Mouse (Mus musculus) gastrocnemius, adult 8-10 months (tissue): ENCODE measurements around the gene Fam186a. TPM values are rescaled to one million over a fixed set of nuclear protein-coding genes. Genes with fewer than 3 reads are reported as not detected.
"Not testable (repeated sequence)": the region's sequence is repeated elsewhere in the genome, so short reads cannot be mapped to it uniquely, and the experiment has no call there.

Experiments used
- DNase-seq, 2 experiments: peaks; one replicate each; pipeline ENCODE4 v3.0.0; 2022; ENCODE audit warnings: low spot score in 2 of 2
- total RNA-seq, 4 experiments: library from RNA; stranded (reverse); gene quantifications; 2 replicates each; pipeline ENCODE4 v1.2.4; 2022

Fam186a gene
- under 1 TPM in 2 of 4 experiments, not detected in 2; 0.03 to 0.07 TPM for total RNA-seq

DNA sequence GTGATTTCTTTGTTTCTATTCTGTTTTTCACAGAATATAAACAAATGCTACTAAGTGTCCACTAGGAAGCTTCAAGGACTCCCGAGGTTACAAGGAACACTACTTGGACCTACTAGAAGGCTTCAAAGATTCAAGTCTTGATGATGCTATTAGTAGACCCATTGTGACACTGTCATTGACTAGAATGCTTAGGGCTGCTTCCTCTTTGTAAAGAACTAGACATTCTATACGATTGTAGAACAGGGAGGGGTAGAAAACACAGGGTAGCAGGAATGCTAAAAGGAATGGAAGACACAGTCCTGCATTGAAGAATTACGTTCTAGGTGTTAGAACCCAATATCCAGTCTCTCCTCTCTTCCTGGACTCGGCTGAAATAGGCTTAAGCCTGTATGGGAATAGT is at the start of gene Fam186a:
Gene Fam186a, minus strand, starts transcription at position 101 of the 400 bp plus-strand sequence.
- DNase-seq, result no peak

DNA sequence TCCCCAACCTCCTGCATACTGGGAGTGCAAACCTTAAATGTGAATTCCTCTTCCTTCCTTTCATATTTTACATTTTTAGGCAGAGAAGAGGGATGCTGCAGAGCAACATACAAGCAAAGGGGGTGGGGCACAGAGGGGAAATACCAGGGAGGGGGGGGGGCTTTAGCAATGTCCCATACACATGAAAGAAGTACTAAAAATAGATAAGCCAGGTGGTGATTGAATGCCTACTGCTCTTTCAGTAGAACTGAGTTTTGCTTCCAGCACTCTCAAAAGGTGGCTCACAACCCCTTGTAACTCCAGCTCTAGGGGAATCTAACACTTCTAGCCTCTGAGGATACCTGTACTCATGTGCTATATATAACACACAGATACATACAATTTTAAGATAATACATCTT is 39.3 kb upstream of the Fam186a start:
- DNase-seq, result no peak

DNA sequence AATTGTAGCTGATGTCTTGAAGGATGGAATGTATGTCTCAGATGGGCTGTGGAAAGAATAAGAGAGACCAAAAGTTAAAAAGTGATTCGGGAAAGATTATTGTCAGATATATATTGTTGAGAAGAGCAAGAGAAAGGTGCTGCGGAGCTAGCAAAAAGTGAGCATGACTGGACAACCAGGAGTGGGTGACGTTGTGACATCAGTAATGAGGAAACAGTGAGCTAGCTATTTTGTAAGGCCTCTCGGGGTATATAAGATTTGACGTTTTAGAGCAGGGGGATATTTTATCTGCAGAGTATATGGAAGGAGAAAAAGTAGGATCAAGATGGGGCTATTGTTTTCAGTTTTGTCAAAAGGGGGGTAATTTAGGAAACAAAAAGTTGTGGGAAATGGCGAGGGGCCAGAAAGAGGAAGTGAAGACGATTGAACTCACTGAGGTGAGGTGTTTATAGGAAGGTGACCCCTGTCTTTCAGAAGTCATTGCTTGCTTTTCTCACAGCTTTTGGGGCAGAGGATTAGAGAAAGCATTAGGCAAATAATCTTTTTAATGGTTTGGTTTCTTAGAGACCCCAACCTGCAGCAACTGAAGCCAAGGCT is 37.9 kb upstream of the Fam186a start:
- DNase-seq, result no peak

DNA sequence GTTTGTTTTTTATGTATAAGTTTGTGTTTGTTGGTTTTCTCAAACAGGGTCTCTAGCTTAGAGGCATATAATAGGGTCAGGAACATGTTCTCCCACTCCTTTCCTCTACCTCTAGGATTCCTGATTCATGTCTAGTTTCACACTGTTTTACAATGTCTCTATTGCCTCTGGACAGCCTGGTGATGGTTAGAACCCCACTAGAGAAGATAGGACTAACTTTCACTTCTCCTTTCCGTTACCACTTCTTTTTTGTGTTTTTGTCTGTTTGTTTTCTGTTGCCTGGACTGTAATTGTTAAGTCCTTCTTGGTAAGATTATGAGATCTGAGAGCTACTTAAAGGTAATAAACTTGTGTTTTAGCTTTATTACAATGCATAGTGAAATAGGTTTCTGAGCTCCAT is 32.5 kb upstream of the Fam186a start:
- DNase-seq, result no peak

DNA sequence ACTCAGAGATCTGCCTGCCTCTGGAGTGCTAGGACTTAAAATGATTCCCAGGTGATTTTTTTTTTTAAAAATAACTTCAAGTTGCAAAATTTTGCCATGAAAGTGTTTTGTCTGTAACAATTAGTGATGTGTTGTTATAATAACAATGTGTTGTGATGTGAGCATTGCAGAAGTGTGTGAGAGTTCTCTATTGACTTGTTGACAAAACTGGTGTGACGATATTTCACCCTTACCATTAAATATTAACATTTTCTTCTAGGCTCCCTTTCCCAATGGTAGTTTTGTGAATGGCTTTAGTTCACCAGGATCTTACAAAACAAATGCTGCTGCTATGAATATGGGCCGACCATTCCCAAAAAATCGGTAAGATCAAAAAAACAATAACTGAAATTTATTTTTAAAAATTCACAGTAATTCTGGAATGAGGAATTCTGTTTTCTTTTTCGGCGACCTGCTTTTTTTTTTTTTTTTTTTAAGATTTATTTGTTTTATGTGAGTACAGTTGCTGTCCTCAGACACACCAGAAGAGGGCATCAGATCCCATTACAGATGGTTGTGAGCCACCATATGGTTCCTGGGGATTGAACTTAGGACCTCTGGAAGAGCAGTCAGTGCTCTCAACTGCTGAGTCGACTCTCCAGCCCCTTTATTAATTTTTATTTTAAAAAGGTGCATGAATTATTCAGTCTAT is 30.4 kb upstream of the Fam186a start:
- DNase-seq, result no peak

DNA sequence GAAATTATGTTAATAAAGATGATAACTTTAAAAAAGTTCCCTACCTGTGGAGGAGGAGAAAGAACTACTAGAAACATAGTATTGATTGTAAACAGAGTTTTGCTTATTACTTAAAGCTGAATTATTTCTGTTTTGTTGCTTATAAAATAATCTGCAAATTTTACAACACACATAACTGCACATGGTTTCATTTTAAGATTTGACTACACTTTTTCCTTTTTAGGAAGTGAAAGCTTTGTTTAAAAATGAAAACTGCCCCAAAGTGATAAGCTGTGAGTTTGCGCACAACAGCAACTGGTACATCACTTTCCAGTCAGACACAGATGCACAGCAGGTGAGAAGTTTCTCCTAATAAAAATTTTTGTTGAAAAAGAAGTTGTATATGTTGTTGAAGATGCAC is 26.2 kb upstream of the Fam186a start:
- DNase-seq, result no peak

DNA sequence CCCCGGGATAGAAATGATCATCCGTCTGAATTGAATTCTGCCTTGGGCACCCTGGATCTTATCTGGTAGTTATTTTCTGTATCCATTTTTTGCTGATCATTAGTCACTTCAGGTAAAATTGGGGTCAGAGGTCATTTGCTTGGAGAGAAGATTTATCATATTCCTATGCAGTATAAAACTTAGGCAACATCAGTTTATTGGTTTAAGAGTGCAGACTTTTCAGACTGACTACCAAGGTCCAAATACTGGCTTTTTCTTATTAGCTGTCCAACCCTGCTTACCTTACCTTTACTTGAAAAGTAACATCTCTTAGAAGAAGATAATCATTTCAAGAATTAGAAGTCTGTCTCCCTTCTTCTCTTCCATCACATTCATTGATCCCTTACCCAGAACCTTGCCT is 12.9 kb upstream of the Fam186a start:
- DNase-seq, result no peak

DNA sequence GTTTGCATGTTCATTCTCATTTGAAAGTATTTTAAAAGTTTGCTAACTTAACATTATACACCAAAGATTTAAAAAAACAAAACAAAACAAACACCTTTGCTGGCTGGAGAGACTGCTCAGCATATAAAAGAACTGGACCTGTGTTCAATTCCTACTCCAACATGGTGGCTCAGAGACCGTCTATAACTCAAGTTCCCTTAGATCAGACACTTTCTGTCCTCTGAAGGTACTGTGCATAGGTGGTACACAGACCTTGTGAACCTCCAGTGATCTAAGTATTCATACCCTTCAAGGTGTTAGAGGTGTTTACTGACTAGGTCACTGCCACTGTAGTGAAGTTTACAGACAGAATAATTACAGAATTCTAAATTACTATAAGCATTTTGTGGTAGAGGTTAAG is 12.4 kb upstream of the Fam186a start:
- DNase-seq, result no peak

DNA sequence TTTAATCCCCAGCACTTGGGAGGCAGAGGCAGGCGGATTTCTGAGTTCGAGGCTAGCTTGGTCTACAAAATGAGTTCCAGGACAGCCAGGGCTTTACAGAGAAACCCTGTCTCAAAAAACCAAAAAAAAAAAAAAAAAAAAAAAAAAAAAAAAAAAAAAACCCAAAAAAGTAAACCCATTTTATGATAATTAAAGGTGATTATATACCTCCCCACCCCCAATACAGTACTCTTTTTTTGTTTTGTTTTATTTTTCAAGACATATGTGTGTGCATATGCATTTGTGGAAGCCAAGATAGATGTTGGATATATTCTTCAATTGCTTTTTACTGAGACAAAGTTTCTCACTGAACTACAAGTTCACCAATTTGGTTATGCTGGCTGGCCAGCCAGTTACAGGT is 9.3 kb upstream of the Fam186a start:
- not testable (repeated sequence) for DNase-seq

DNA sequence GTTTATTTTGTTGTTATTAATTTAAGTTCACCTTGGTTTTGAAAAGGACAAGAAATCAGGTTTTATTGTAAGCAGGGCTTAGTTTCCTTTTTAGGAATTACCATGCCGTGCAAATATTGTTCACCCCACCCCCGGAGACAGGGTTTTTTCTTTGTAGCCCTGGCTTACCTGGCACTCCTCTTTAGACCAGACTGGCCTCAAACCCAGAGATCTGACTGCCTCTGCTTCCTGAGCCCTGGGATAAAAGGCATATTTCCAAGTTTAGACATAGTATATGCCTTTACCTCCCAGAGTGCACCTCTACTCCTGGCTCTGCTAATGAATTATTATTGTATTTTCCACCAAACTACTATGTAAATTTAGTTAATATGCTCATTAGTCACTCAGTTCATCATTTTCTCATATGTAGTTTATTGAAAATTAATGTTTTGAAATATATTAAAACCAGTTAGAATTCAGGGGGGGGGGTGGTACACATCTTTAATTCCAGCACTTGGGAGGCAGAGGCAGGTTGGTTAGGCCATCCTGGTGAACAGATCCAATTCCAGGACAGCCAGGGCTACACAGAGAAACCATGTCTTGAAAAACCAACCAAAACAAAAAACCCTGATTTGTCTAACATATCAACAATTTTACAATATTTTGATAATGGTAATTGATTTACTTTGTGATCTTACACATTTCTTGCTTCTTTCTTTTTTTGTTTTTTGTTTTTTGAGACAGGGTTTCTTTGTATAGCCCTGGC is 7.8 kb upstream of the Fam186a start:
- no peak for DNase-seq

DNA sequence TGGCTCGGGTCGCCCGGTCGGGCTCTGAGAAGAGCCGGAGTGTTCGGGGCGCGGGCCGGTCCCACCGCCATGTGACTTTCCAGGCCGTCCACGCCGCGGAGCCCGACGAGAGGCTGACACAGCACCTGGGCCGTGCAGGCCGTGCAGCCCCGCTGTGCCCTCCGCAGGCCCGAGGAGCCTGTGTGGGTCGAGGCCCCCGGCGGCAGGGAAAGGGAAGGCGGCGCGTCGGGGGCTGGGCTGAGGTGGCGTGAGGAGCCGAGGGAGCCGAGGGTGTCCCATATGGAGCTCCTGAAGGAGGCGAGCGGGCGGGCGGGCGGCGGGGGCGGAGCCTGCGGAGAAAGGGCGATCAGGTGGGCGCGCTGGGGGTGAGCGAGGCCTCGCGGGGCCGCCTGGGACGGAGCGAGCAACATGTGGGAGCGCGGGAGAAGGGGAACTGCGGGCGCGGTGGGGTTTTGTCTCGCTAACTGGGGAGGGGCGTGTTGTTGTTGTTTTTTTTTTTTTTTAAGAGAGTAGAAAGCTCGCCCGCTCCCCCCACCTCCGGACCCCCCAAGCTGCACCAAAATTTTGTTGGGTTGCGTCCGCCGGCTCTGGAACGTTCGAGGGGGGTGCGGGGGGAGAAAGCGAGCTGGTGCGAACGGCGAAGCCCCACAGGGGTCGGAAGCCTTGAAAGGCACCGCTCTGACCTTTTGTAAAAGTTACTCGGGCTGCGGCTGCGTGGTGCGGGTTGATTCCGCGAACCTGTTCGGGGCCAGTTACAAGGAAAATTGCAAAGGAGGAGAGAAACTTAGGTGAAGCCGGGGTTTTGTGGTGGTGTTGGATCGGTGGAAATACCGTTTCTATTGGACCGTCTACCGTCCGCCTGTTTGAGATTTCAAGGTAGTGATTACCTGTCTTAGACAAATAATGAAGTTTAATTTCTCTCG is 6.4 kb upstream of the Fam186a start:
- peak in 1 of 2 experiments; percentile 7 for DNase-seq

DNA sequence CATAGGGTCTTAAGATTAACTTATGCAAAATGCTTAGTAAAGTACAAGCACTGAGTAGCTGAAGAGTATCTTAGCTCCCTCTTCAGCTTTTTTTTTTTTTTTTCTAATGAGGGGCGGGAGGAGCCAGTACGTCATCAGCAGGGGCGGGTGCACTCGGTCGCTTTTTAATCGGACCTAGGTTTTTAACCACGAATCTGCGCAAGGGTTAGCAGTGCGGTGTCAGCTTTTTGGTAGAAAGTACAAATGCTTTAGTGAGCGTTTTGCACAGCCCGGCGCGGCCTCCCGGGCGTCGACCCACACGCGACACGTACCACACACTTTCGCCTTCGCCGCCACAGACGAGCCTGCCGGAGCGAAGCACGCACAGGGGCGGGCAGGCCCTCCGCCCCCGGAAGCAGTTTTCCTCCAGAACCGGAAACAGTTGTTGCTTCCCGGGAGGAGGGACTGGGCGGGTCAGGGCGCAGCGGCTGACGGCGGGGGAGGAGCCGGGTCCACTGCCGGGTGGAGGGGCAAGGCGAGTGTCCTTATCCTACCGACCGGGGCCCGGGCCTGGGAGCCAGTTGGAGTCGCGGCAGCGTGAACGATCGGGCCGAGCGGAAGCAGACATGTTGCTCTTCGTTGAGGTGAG is 5.6 kb upstream of the Fam186a start:
- DNase-seq, result peak; percentile 94

DNA sequence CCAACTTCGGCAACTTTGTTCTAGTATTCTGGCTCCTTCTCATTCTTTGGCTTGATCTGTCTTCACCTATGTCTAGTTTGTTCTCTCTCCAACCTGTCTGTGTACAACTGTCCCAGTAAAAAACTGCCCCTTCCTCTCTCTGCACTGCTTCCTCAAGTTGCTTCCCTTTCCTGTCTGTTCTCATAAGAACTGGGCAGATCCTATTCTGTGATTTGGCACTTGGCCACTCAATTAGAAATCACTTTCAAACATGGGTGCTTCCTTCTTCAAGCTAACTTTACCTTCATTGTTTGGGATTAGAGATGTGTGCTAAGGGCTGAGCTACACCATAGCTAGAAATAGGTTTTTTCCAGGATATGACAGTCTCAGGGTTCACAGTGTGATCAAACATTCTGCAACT is 3.7 kb upstream of the Fam186a start:
- no peak for DNase-seq

DNA sequence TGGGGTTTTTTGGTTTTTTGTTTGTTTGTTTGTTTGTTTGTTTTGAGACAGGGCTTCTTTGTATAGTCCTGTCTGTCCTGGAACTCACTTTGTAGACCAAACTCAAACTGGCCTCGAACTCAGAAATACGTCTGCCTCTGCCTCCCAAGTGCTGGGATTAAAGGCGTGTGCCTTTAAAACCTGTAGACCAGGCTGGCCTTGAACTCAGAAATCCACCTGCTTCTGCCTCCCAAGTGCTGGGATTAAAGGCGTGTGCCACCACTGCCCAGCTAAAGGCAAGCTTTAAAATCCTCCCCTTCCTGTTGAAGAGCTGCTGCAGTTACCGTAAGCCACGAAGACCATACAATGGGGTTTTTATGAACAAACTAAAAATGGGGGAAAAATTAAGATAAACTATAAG is 2.9 kb upstream of the Fam186a start, which contains the start of gene Larp4:
Gene Larp4, plus strand, starts transcription at position 301 of the 400 bp plus-strand sequence.
- not testable (repeated sequence) for DNase-seq

DNA sequence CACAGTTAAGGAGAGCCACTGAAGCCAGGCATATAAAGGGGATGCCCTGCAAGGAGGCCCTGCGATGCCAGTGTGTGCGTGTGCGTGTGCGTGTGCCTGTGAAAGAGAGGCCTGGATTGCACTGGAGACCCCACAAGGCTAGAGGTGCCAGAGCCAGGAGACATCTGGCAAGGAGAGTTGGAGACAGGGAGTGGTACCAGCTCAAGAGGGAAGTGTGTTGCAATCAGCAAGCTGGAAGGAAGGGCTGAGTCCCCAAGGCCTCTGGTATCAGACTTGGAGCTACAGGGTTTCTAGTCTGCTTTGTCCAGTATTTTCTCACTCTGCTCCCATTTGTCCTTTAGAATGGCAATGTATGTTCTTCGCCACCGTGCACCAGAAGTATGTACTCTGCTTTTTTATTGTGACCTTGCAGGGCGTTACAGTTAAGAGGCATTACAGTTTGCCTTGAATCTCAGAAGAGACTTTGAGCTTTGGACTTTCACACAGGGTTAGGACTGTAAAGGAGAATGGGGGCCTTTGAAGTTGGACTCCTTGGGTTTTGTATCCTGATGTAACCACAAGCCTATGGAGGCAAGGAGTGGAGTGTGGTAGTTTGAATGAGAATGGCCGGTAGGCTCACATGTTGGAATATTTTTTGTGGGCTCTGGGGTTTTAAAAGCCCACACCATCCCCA is 1.6 kb downstream of the Fam186a start:
- DNase-seq, result no peak

DNA sequence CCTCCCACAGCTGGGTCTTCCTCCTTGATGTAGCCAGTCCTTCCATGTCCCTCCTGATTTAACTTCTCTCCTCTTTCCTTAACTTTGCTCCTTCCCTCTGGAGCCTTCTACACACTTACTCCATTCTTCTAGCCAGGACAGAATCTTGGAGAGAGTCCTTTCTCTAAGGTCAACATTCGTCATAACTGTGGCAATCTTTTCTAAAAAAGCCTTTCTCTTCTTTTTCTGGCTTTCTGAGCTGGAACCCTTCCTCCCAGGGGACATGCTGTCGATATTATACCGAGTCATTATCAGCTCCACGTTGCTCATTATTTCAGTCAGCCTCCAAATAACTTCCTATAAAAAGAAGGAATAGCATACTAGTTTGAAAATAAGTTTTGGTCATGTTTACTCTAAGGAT is 11.5 kb downstream of the Fam186a start:
- DNase-seq, result no peak

DNA sequence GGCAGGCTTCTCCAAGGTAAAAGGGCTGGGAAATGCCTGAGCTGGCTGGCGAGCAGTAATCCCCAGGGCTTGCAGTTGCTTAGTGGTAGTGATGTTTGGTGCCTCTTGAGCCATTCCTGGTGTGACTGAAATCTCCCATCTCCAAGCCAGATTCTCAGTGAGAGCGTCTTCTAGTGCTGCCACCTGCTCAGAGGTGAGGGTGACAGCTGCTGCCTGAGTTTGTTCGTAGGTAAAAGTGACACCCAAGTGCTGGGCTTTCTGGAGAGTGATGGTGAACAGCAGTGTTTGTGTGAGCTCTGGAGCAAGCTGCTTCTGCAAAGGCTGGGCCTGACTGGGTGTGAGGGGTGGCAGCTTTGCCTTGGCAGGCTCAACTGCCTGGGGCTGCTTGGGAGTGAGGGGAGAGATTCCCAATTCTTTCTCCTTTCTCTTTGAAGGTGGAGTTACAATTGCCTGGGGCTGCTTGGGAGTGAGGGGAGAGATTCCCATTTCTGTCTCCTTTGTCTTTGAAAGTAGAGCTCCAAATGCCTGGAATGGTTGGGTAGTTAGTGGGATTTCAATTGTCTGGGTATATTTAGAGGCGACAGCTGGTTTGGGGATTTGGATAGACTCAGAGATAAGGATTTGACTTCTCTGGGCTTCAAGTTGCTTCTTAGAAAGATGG is 25.8 kb downstream of the Fam186a start:
- no peak for DNase-seq

DNA sequence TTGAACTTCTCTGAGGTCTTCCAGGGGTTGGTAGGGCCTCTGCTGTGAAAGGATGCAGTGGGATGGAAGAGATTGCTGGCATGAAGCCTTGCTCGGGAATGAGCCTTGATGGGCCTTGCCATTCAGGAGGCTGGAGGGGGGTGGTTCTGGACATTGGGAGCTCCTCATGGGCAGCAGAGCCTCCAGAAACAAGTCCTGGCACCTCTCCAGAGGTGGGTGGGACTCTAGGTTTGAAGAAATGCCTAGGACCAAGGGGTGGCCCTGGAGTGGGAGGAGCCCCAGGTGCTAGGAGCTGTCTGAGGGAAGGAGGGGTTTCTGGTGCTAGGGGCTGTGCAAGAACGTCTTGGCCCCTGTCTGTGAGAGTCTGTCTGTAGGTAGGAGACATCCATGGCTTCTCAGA is 26.4 kb downstream of the Fam186a start:
- no peak for DNase-seq

DNA sequence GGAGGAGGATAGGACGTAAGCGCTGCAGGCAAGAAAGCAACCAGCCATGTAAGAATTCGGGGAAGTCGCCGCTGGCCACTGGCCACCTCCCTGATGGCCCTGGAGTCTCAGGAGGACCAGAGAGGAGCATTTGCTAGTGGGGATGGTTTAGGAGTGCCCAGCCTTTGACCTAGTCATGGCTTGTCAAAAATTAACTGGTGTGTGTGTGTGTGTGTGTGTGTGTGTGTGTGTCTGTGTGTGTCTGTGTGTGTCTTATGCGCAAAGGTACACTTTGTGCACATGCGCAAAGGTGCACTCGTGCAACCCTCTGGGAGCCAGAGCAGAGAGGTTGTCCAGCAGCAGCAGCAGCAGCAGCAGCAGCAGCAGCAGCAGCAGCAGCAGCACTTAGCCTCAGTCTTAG is 29.0 kb downstream of the Fam186a start:
- no peak for DNase-seq

DNA sequence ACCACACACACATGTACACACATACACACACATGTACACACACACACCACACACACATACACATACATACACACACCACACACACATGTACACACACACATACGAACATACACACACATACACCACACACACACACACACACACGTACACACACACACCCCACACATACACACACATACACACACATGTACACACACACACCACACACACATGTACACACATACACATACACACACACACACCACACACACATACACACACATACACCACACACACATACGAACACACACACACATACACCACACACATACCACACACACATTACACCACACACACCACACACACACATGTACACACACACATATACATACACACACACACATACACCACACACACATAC is 30.2 kb downstream of the Fam186a start:
- no peak for DNase-seq
